Mouse (Mus musculus) MEL (cell line): ENCODE measurements around the gene Spcs3. TPM values are rescaled to one million over a fixed set of nuclear protein-coding genes. Genes with fewer than 3 reads are reported as not detected.

Experiments
- DNase-seq: peaks from one replicate; pipeline ENCODE4 v3.0.0; 2011; ENCODE audit warnings: low read depth, low spot score
- H3K27ac ChIP-seq: 2 replicates; pipeline ENCODE4 v1.5.1; 2012; ENCODE audit warnings: low read depth, mild to moderate bottlenecking, control low read depth, low read length, moderate library complexity; ENCODE audit not compliant: control insufficient read depth
- H3K27me3 ChIP-seq, 2 experiments: fragments of 150-350 bp in 1 of 2; sonication (generic) in 1 of 2; 2 replicates each; pipeline ENCODE4 v1.6.1; 2012; ENCODE audit warnings: low read length in 2 of 2, mild to moderate bottlenecking in 2 of 2, improper control_type of control experiment in 1 of 2, moderate library complexity in 1 of 2; ENCODE audit not compliant: insufficient read depth in 2 of 2, control insufficient read depth in 1 of 2
- H3K36me3 ChIP-seq, 2 experiments: 2 replicates each; pipeline ENCODE4 v1.6.1; 2012 to 2014; ENCODE audit warnings: low read length in 2 of 2, improper control_type of control experiment in 1 of 2, inconsistent platforms in 1 of 2, mild to moderate bottlenecking in 1 of 2; ENCODE audit not compliant: insufficient read depth in 2 of 2, control insufficient read depth in 1 of 2
- H3K4me1 ChIP-seq, 2 experiments: fragments of 150-350 bp in 1 of 2; sonication (generic) in 1 of 2; 2 replicates each; pipeline ENCODE4 v1.6.1; 2012; ENCODE audit warnings: low read length in 2 of 2, improper control_type of control experiment in 1 of 2, mild to moderate bottlenecking in 1 of 2; ENCODE audit not compliant: insufficient read depth in 2 of 2, control insufficient read depth in 1 of 2
- H3K4me3 ChIP-seq, 2 experiments: fragments of 150-350 bp in 1 of 2; sonication (generic) in 1 of 2; 2 replicates each; pipeline ENCODE4 v1.5.1; 2012; ENCODE audit warnings: low read depth in 2 of 2, low read length in 2 of 2, mild to moderate bottlenecking in 2 of 2, moderate library complexity in 2 of 2, control low read depth in 1 of 2, improper control_type of control experiment in 1 of 2; ENCODE audit not compliant: control insufficient read depth in 1 of 2, insufficient read depth in 1 of 2
- H3K79me2 ChIP-seq: 2 replicates; pipeline ENCODE4 v1.6.1; 2012; ENCODE audit warnings: mild to moderate bottlenecking, low read length, moderate library complexity; ENCODE audit not compliant: control insufficient read depth, poor library complexity, insufficient read depth
- H3K9ac ChIP-seq: 2 replicates; pipeline ENCODE4 v1.6.1; 2012; ENCODE audit warnings: low read depth, mild to moderate bottlenecking, control low read depth, low read length, moderate library complexity; ENCODE audit not compliant: control insufficient read depth, poor library complexity, severe bottlenecking
- H3K9me3 ChIP-seq: fragments of 150-350 bp; sonication (generic); replicated peaks from 2 replicates; pipeline ENCODE4 v1.6.1; 2012; ENCODE audit warnings: mild to moderate bottlenecking, low read length, improper control_type of control experiment, moderate library complexity; ENCODE audit not compliant: insufficient read depth
- ELF1 ChIP-seq: IDR thresholded peaks from 2 replicates; pipeline ENCODE4 v1.6.1; 2014; ENCODE audit warnings: low read depth, mild to moderate bottlenecking, inconsistent platforms, low read length, improper control_type of control experiment, moderate library complexity
- GATA1 ChIP-seq: IDR thresholded peaks from 2 replicates; pipeline ENCODE4 v1.6.1; 2011; ENCODE audit warnings: low read depth, low read length, improper control_type of control experiment
- HCFC1 ChIP-seq: IDR thresholded peaks from 2 replicates; pipeline ENCODE4 v1.6.1; 2012; ENCODE audit warnings: low read depth, mild to moderate bottlenecking, inconsistent platforms, low read length, improper control_type of control experiment, moderate library complexity
- KAT2A ChIP-seq: conservative IDR thresholded peaks from 2 replicates; pipeline ENCODE4 v1.6.1; 2012; ENCODE audit warnings: low read depth, low read length, improper control_type of control experiment, inconsistent platforms
- MAFK ChIP-seq: IDR thresholded peaks from 2 replicates; pipeline ENCODE4 v1.6.1; 2011; ENCODE audit warnings: low read depth, mild to moderate bottlenecking, low read length, improper control_type of control experiment, borderline replicate concordance
- MEF2A ChIP-seq: IDR thresholded peaks from 2 replicates; pipeline ENCODE4 v1.6.1; 2014; ENCODE audit warnings: low read depth, mild to moderate bottlenecking, inconsistent platforms, low read length, improper control_type of control experiment; ENCODE audit not compliant: poor library complexity, insufficient replicate concordance, severe bottlenecking; ENCODE audit errors: extremely low read depth
- MYB ChIP-seq: IDR thresholded peaks from 2 replicates; pipeline ENCODE4 v1.6.1; 2011; ENCODE audit warnings: mild to moderate bottlenecking, low read depth, low read length, improper control_type of control experiment
- POLR2AphosphoS5 ChIP-seq: IDR thresholded peaks from 2 replicates; pipeline ENCODE4 v1.6.1; 2012; ENCODE audit warnings: low read depth, borderline replicate concordance, mild to moderate bottlenecking, inconsistent platforms, low read length, moderate library complexity, mixed read lengths
- RAD21 ChIP-seq: IDR thresholded peaks from 2 replicates; pipeline ENCODE4 v1.6.1; 2011; ENCODE audit warnings: mild to moderate bottlenecking, low read depth, low read length, improper control_type of control experiment
- TAL1 ChIP-seq: IDR thresholded peaks from 2 replicates; pipeline ENCODE4 v1.6.1; 2012; ENCODE audit warnings: mild to moderate bottlenecking, inconsistent platforms, low read length, moderate library complexity, mixed read lengths
- TBP ChIP-seq: IDR thresholded peaks from 2 replicates; pipeline ENCODE4 v1.8.0; 2011; ENCODE audit warnings: low read depth, low read length, improper control_type of control experiment
- TCF12 ChIP-seq: IDR thresholded peaks from 2 replicates; pipeline ENCODE4 v1.6.1; 2014; ENCODE audit warnings: low read depth, mild to moderate bottlenecking, inconsistent platforms, low read length, improper control_type of control experiment, moderate library complexity
- UBTF ChIP-seq: IDR thresholded peaks from 2 replicates; pipeline ENCODE4 v1.6.1; 2012; ENCODE audit warnings: low read depth, mild to moderate bottlenecking, inconsistent platforms, low read length, improper control_type of control experiment, moderate library complexity, borderline replicate concordance; ENCODE audit not compliant: insufficient read depth
- USF1 ChIP-seq: IDR thresholded peaks from 2 replicates; pipeline ENCODE4 v1.6.1; 2014; ENCODE audit warnings: low read depth, mild to moderate bottlenecking, inconsistent platforms, low read length, improper control_type of control experiment, moderate library complexity
- USF2 ChIP-seq, 2 experiments: IDR thresholded peaks; 2 replicates each; pipeline ENCODE4 v1.6.1; 2011 to 2012; ENCODE audit warnings: improper control_type of control experiment in 2 of 2, low read length in 2 of 2, borderline replicate concordance in 1 of 2, inconsistent platforms in 1 of 2, low read depth in 1 of 2, mild to moderate bottlenecking in 1 of 2; ENCODE audit not compliant: insufficient read depth in 1 of 2
- polyA plus RNA-seq, 2 experiments: library from polyadenylated mRNA; stranded (reverse) in 1 of 2; unstranded in 1 of 2; fragments of >175 nt in 1 of 2; fragments of >200 nt in 1 of 2; gene quantifications; 2 replicates each; pipeline versions ENCODE4 v1.2.1 to v1.2.4; 2012; ENCODE audit warnings: low replicate concordance in 2 of 2, low read depth in 1 of 2; ENCODE audit not compliant: insufficient read length in 2 of 2, insufficient read depth in 1 of 2, missing spikeins in 1 of 2
- total RNA-seq: library from RNA; depleted of rRNA; stranded (reverse); fragments of 300-350 nt; gene quantifications from 2 replicates; pipeline ENCODE4 v1.2.3, GENCODE M21; 2012

Spcs3 gene
- total and polyA plus RNA-seq, 3 experiments: 69.0 to 140 (median 78.0) TPM

GRCm38 (mm10) chr8:54562137-54562536 is 32.3 kb upstream of the Spcs3 start:
- H3K27me3 ChIP-seq: no peaks in the 10 kb centered on the region
- no peaks in the 10 kb centered on the region for H3K36me3 ChIP-seq
- H3K27ac ChIP-seq: no peak overlapping the region
- H3K4me1 ChIP-seq: no peaks in the 10 kb centered on the region
- no peak overlapping the region for H3K4me3 ChIP-seq
- no peaks in the 10 kb centered on the region for H3K79me2 ChIP-seq
- TF ChIP-seq HCFC1: no peak
- no peaks in the 10 kb centered on the region for H3K9me3 ChIP-seq
- H3K9ac ChIP-seq: no peak overlapping the region
- no peak for DNase-seq

DNA sequence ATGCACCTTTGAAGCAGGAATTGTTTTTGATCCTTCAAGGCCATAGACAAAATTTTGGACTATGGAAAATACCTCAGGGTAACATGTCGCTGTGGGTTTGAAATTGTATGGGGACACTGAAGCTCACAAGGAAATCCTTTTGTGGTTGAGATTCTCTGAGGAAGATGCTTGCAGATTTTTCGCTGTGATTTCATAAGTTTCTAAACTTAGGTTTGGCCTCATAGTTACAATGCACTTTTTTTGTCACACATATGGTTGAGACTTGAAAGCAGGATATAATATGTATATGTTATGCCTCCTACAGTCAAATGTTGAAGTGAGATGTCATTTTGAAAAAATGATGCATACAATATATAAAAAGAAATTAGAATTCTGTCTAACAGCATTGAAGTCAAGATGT is 25.1 kb upstream of the Spcs3 start:
- Histone ChIP-seq H3K9me3 (no peaks in the 10 kb centered on the region), H3K9ac (no peak overlapping the region), H3K36me3 (no peaks in the 10 kb centered on the region), H3K4me1 (no peaks in the 10 kb centered on the region), H3K27ac (no peak overlapping the region), H3K4me3 (no peak overlapping the region), H3K27me3 (no peaks in the 10 kb centered on the region; a peak in 1 of 4 replicates), H3K79me2 (no peaks in the 10 kb centered on the region)
- TF ChIP-seq TCF12 (no peak), GATA1 (no peak), RAD21 (no peak), MAFK (no peak), MYB (no peak), USF2 (IDR thresholded peaks at IDR 0.05; ENCODE audit: borderline replicate concordance in 1 of 2, insufficient read depth in 1 of 2, low read depth in 1 of 2, low read length in 2 of 2) (no peak), USF1 (no peak), TAL1 (no peak)
- no peak for DNase-seq

- no peak for TF ChIP-seq TBP
- TF ChIP-seq USF1: no peak
- TF ChIP-seq ELF1: no peak
- no peak for TF ChIP-seq MEF2A
- no peak for TF ChIP-seq MAFK
- TF ChIP-seq UBTF: no peak
- TF ChIP-seq KAT2A: no peak
- TF ChIP-seq USF2 (IDR thresholded peaks at IDR 0.05; ENCODE audit: borderline replicate concordance in 1 of 2, insufficient read depth in 1 of 2, low read depth in 1 of 2, low read length in 2 of 2): no peak
- no peak for TF ChIP-seq POLR2AphosphoS5
- H3K36me3 ChIP-seq: no peaks in the 10 kb centered on the region
- H3K27ac ChIP-seq: no peak overlapping the region
- H3K9ac ChIP-seq: no peak overlapping the region
- no peaks in the 10 kb centered on the region for H3K9me3 ChIP-seq
- no peak overlapping the region for H3K4me3 ChIP-seq
- no peaks in the 10 kb centered on the region for H3K27me3 ChIP-seq
- H3K79me2 ChIP-seq: no peaks in the 10 kb centered on the region
- no peak for DNase-seq
- H3K4me1 ChIP-seq: no peaks in the 10 kb centered on the region
Measured at GRCm38 (mm10) chr8:54550026-54550574, 20.3 kb upstream of the Spcs3 start.
